Mouse (Mus musculus): ENCODE results near the gene Kcnj8. TPM values are rescaled to one million over a fixed set of nuclear protein-coding genes. Genes with fewer than 3 reads are reported as not detected.
"Not testable (repeated sequence)": the region's sequence is repeated elsewhere in the genome, so short reads cannot be mapped to it uniquely, and the experiment has no call there.

Gene Kcnj8
- polyA plus RNA-seq, 1 experiment from 2014 or later = 8.3 TPM

GRCm38 (mm10) chr6:142524635-142525308 is 46.6 kb downstream of the Kcnj8 start:
- no peak overlapping the region for H3K27ac ChIP-seq (ENCODE audit: low read depth, low read length)
- H3K9me3 ChIP-seq (ENCODE audit: control insufficient read depth, low read length) = no peaks in the 10 kb centered on the region
- no peaks in the 10 kb centered on the region for H3K27me3 ChIP-seq (ENCODE audit: control insufficient read depth, insufficient read depth, low read length)
- no peak overlapping the region for H3K9ac ChIP-seq (replicated peaks; ENCODE audit: low read depth, low read length)
- H3K36me3 ChIP-seq (ENCODE audit: control insufficient read depth, insufficient read depth, low read length) = no peaks in the 10 kb centered on the region
- WGBS = 4% methylated on average over 4 of the region's 4 CpGs
- no peaks in the 10 kb centered on the region for H3K4me1 ChIP-seq (ENCODE audit: control insufficient read depth, insufficient read depth, low read length)
- H3K4me2 ChIP-seq (ENCODE audit: low read depth, low read length) = no peak overlapping the region
- peak; percentile 90 for ATAC-seq (ENCODE audit: low read depth)
- no peak overlapping the region for H3K4me3 ChIP-seq (ENCODE audit: low read depth, low read length)

DNA sequence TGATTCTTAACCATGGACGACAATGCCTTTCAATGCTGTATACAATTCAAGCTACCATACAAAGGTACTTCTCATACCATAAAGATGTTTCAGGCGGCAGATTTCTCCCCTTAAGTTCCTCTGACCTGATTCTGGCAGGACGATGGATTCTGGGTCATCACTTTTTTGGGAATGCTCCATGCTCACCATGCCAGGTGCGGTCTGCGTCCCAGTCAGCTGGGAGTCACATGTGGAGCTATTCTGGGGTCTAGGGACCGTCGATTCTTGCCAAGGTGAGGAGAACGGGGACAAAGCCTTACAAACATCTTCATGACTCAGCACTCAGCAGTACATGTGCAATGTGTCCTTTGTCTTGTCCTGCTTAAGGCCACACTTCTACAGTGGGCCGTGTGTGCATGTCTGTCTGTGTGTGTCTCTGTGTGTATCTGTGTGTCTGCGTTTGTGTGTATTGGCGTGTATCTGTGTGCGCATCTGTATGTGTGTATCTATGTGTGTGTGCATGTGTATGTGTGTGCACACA is 49.8 kb downstream of the Kcnj8 start:
- WGBS = 84% methylated on average over 12 of the region's 12 CpGs
- no peak overlapping the region for H3K4me3 ChIP-seq (ENCODE audit: low read depth, low read length)

DNA sequence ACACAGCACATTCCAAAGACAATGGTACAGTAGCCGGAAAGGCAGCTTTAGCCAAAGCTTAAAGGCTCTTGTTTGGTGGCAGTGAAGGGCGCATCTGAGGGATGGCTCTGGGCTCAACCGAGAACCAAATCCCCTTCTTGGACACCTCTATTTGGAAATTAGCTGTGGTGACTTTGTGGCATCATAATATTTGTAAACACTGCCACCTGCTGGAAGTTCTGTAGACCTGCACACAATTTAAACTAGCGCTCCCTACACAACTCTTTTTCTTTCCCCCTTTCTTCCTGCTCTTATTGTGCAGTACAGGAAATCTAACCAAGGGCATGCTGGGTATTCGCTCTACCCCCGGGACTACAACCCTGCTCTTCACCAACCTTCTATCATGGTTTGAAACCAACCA is 52.3 kb downstream of the Kcnj8 start:
- Histone ChIP-seq H3K4me2 (ENCODE audit: low read depth, low read length) (no peak overlapping the region), H3K4me1 (ENCODE audit: control insufficient read depth, insufficient read depth, low read length) (no peaks in the 10 kb centered on the region), H3K9ac (replicated peaks; ENCODE audit: low read depth, low read length) (no peak overlapping the region), H3K9me3 (ENCODE audit: control insufficient read depth, low read length) (no peaks in the 10 kb centered on the region), H3K4me3 (ENCODE audit: low read depth, low read length) (no peak overlapping the region), H3K27ac (ENCODE audit: low read depth, low read length) (no peak overlapping the region), H3K36me3 (ENCODE audit: control insufficient read depth, insufficient read depth, low read length) (no peaks in the 10 kb centered on the region), H3K27me3 (ENCODE audit: control insufficient read depth, insufficient read depth, low read length) (no peaks in the 10 kb centered on the region)
- ATAC-seq (ENCODE audit: low read depth) = peak; percentile 76
- WGBS = 16% methylated on average over 6 of the region's 6 CpGs

More for the DNA sequence above, 49.8 kb downstream of the Kcnj8 start:
- H3K36me3 ChIP-seq (ENCODE audit: control insufficient read depth, insufficient read depth, low read length) = no peaks in the 10 kb centered on the region
- no peak overlapping the region for H3K4me2 ChIP-seq (ENCODE audit: low read depth, low read length)
- H3K27ac ChIP-seq (ENCODE audit: low read depth, low read length) = no peak overlapping the region
- H3K4me1 ChIP-seq (ENCODE audit: control insufficient read depth, insufficient read depth, low read length) = no peaks in the 10 kb centered on the region
- H3K9ac ChIP-seq (replicated peaks; ENCODE audit: low read depth, low read length) = no peak overlapping the region
- H3K9me3 ChIP-seq (ENCODE audit: control insufficient read depth, low read length) = no peaks in the 10 kb centered on the region
- no peak for ATAC-seq (ENCODE audit: low read depth)
- no peaks in the 10 kb centered on the region for H3K27me3 ChIP-seq (ENCODE audit: control insufficient read depth, insufficient read depth, low read length)

GRCm38 (mm10) chr6:142515379-142515778 is 56.0 kb downstream of the Kcnj8 start:
- not testable (repeated sequence) for H3K36me3 ChIP-seq (ENCODE audit: control insufficient read depth, insufficient read depth, low read length); H3K27ac ChIP-seq (ENCODE audit: low read depth, low read length); H3K4me1 ChIP-seq (ENCODE audit: control insufficient read depth, insufficient read depth, low read length); H3K9me3 ChIP-seq (ENCODE audit: control insufficient read depth, low read length); H3K9ac ChIP-seq (replicated peaks; ENCODE audit: low read depth, low read length); H3K4me2 ChIP-seq (ENCODE audit: low read depth, low read length); H3K27me3 ChIP-seq (ENCODE audit: control insufficient read depth, insufficient read depth, low read length); H3K4me3 ChIP-seq (ENCODE audit: low read depth, low read length); ATAC-seq (ENCODE audit: low read depth)
- WGBS = 77% methylated on average over 8 of the region's 9 CpGs

DNA sequence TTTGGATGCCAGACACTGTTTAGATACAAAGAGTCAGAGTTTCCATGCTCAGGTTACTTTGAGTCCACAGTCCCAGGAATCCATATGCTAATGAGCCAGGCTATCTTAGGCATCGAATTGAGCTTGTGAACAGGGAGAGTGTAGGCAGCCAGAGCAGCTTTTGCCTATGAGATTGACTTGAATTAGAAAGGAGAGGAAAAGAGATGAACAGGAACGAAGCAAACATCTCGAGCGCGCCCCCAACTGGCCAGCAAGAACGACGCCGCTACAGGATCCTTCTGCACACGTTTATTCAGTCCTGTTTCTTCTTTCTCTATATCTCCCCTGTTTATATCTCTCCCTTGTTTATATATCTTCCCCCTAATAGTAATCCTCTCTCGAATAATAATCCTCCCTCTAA is 56.5 kb downstream of the Kcnj8 start:
- H3K36me3 ChIP-seq (ENCODE audit: control insufficient read depth, insufficient read depth, low read length) = no peaks in the 10 kb centered on the region
- no peaks in the 10 kb centered on the region for H3K4me1 ChIP-seq (ENCODE audit: control insufficient read depth, insufficient read depth, low read length)
- no peak overlapping the region for H3K4me2 ChIP-seq (ENCODE audit: low read depth, low read length)
- H3K27me3 ChIP-seq (ENCODE audit: control insufficient read depth, insufficient read depth, low read length) = no peaks in the 10 kb centered on the region
- H3K4me3 ChIP-seq (ENCODE audit: low read depth, low read length) = no peak overlapping the region
- no peak overlapping the region for H3K27ac ChIP-seq (ENCODE audit: low read depth, low read length)
- 4% methylated on average over 10 of the region's 10 CpGs for WGBS
- ATAC-seq (ENCODE audit: low read depth) = no peak
- no peak overlapping the region for H3K9ac ChIP-seq (replicated peaks; ENCODE audit: low read depth, low read length)
- no peaks in the 10 kb centered on the region for H3K9me3 ChIP-seq (ENCODE audit: control insufficient read depth, low read length)

Other genes starting within 250 kb of the Kcnj8 start
- gene Slco1a5, start 248.6 kb downstream of the Kcnj8 start, polyA plus RNA-seq (2014; fragmentation: Nextera tagmentation; extraction: Ambion mirVana) = 0.18 and 0.35 TPM in 2 replicates
- 19.4 and 22.4 TPM in 2 replicates for gene Pyroxd1, start 226.0 kb downstream of the Kcnj8 start, polyA plus RNA-seq (2014; fragmentation: Nextera tagmentation; extraction: Ambion mirVana)
- 27.9 and 32.3 TPM in 2 replicates for gene Recql, start 184.5 kb downstream of the Kcnj8 start, polyA plus RNA-seq (2014; fragmentation: Nextera tagmentation; extraction: Ambion mirVana)
- gene Golt1b, start 184.4 kb downstream of the Kcnj8 start, polyA plus RNA-seq (2014; fragmentation: Nextera tagmentation; extraction: Ambion mirVana) = 80.4 and 87.0 TPM in 2 replicates
- 1.4 and 1.9 TPM in 2 replicates for gene Spx, start 158.2 kb downstream of the Kcnj8 start, polyA plus RNA-seq (2014; fragmentation: Nextera tagmentation; extraction: Ambion mirVana)
- not detected in 2 replicates for gene Gys2, start 98.5 kb downstream of the Kcnj8 start, polyA plus RNA-seq (2014; fragmentation: Nextera tagmentation; extraction: Ambion mirVana)
- gene Ldhb, start 63.7 kb downstream of the Kcnj8 start, polyA plus RNA-seq (2014; fragmentation: Nextera tagmentation; extraction: Ambion mirVana) = 568 and 607 TPM in 2 replicates
- gene Abcc9, start 130.7 kb upstream of the Kcnj8 start, polyA plus RNA-seq (2014; fragmentation: Nextera tagmentation; extraction: Ambion mirVana) = 4.6 and 5.5 TPM in 2 replicates
- gene Cmas, start 185.1 kb upstream of the Kcnj8 start, polyA plus RNA-seq (2014; fragmentation: Nextera tagmentation; extraction: Ambion mirVana) = 181 and 199 TPM in 2 replicates
- 0.09 TPM in 1 of 2 replicates, not detected in the other for gene Sult6b2, start 232.9 kb upstream of the Kcnj8 start, polyA plus RNA-seq (2014; fragmentation: Nextera tagmentation; extraction: Ambion mirVana)